Mouse (Mus musculus) cerebellum, adult 9-11 months (tissue): Measurements from ENCODE around the gene Th.

ENCODE experiments used
- DNase-seq: peaks from one replicate; pipeline ENCODE4 v3.0.0; 2022

The Th gene

DNA sequence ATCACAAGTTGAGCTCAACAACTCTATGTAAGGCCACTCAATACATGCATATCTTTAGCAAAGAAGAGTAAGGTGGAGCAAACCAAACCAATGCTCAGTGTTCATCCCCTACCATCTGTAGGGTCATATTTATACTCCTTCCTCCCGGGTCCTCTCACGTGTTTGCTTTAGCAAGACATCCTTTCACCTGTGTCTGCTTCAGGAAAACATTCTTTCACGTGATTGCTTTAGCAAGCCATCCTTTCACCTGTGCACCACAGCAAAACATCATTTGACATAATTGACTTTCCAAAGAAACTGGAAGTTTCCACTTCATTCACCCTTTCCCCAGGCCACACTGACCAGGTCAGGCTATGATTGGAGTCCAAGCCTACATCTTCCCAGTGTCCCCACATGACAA, at the start of gene Th:
Gene Th, minus strand, starts transcription at position 101 of the 400 bp plus-strand sequence.
- DNase-seq, result no peak

- no peak for DNase-seq
Observed at GRCm38 (mm10) chr7:142968809-142969511, 38.0 kb upstream of the Th start, which contains the start of gene Ascl2. Gene Ascl2 (minus strand): TSS chr7:142969264.

DNA sequence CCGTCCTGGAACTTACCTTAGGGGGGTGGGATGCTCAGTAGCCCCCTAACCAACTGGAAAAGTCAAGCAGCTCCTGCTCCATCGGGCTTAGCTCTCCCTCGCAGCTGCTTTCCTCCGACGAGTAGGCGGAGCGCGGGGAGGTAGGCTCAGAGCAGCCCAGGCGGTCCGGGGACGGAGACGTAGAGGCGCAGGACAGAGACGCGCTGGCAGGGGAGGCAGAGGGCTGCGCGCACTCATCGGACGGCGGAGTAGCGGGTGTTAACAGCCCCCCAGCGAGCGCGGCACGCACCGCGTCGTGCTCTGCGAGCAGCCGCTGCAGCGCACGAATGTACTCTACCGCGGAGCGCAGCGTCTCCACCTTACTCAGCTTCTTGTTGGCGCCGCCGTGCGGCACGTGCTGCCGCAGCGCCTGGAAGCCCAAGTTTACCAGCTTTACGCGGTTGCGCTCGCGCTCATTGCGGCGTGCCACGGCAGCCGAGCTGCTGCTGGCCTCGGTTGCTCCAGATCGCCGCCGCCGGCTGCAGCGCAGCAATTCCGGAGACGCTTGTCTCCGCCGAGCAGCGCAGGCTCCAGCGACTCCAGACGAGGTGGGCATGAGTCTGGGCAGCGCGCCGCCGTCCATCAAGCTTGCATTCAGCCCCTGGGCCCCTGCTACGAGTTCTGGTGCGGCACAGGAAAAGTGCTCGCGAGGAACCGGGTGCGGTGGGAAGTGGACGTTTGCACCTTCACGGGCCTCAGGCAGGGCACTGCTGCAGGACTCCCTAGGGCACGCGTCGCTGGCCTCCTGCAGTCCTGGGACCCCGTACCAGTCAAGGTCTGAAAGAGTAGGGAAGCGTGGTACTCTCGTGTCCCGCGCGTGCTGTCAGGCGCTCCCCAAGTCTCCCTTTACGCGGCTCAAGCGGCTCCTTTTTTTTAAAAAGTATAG, 37.2 kb upstream of the Th start:
- no peak for DNase-seq

DNA sequence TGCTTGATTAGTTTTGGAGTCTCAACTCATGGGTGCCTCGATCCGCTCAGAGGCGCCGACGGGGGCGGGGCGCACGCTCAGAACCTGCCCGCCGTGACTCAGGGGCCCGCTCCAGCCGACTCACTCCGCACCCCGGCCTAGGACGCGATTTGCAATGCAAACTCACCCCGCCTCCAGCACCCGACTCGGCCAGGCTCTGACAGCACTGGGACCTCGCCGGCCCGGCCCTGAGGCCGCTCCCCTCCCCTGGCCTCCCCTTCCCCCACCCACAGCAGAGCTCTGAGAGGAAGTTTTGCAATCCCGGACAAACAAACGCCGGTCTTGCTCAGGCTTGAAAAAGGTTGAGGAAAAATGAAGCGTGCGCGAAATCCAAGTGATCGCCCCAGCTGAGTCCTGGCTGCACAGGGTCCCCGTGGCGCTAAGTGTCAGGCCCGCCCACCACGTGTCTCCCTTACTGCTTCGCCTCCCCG, 36.5 kb upstream of the Th start:
- DNase-seq, result no peak

DNA sequence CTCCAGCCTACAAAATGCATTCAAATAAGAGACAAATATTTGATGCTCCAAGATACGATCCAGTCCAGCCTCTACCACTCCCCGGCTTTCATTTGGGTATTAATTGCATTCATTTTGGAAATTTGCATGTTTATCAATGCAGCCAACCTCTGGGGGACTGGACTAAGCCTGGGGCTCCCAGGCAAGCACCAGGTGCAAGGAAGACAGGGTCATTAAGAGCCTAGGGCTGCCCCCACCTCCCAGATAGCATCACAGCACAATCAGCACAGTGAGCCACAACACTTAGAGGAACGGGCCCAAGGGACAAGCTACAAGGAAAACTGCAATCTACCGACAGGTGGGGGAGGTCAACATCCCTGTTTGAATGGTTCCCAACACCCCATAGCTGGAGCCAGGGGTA, 28.8 kb upstream of the Th start:
- DNase-seq, result no peak

- DNase-seq, result no peak
Observed at GRCm38 (mm10) chr7:142958817-142959216, 27.9 kb upstream of the Th start.

DNA sequence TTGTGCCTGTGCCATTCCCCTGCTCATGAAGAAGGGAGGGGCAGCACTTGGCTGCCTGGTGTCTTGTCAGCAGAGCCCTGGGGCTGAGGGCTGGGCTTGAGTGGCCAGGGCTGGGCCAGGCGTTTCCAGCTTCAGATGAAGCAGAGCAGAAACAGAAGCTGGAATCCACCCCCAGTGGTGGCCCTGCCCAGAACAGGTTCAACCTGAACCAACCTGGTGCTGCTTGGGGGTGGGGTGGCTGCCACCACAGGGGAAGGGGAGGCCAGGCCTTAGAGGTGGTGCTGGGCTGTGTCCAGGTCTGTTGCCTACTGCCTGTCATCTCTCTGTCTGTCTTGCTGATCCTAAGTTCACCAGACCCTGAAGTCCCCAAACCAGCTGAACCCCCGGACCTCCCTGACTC, 25.1 kb upstream of the Th start:
- DNase-seq, result no peak

GRCm38 (mm10) chr7:142949568-142949967, 18.6 kb upstream of the Th start:
- DNase-seq, result no peak

DNA sequence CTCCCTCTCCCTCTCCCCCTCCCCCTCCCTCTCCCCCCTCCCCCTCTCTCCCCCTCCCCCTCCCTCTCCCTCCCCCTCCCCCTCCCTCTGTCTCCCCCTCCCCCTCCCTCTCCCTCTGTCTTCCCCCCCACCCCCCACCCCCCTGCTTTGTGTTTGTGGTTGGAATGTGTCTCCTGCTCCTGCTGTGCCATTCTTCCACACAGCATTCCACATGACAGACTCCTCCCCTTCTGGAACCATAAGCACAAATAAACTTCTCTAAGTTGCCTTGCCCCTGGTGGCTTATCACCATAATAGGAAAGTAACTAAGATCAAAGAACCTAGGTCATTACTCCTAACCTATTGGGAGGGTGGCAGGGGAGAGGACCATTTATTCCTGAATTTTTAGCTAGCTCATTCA, 6.7 kb upstream of the Th start:
- DNase-seq, result no peak

DNA sequence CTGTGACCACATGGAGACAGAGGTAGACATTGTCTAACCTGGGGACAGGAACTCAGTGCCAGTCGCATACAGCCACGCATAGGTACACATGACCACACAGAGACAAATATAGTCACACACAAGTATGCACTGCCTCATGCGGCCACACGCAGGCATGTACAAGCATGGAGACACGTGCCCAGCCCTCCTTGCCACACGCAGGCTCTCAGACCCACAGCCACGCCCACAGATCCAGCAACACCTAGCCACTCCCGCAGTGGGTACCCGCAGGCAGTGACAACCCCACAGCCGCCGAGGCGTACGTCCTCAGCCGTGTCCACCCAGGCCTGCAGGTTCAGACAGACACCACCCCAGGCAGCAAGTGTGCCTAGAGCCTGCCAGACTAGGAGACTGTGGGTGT, 4.8 kb upstream of the Th start:
- no peak for DNase-seq

- no peak for DNase-seq
Observed at GRCm38 (mm10) chr7:142932469-142932868, 1.5 kb upstream of the Th start.

GRCm38 (mm10) chr7:142929516-142929915, 1.4 kb downstream of the Th start:
- DNase-seq, result no peak

DNA sequence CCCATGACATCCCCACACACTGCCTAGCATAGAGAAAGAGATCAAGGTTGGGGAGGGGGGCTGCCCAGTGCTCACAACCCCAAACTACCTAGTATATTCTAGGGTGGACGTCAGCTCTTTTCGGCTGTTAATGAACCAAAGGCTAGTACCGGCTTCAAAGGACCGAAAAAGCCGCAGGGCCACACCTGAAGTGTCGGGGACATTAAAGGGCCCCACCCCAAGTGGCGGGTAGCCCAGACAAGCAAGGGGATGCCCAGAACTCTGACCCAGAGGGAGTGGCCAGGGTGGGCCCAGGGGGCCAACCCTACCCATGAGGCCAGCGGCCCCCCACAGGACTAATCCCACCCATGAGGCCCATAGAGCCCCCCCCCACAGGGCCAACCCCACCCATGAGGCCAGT, 3.6 kb downstream of the Th start:
- no peak for DNase-seq

- DNase-seq, result peak; percentile 58
Observed at GRCm38 (mm10) chr7:142918641-142919628, 12.0 kb downstream of the Th start.

GRCm38 (mm10) chr7:142917659-142918058, 13.3 kb downstream of the Th start:
- DNase-seq, result no peak

- peak; percentile 64 for DNase-seq
Observed at GRCm38 (mm10) chr7:142916178-142916577, 14.8 kb downstream of the Th start.

GRCm38 (mm10) chr7:142911682-142912081, 19.2 kb downstream of the Th start:
- no peak for DNase-seq

DNA sequence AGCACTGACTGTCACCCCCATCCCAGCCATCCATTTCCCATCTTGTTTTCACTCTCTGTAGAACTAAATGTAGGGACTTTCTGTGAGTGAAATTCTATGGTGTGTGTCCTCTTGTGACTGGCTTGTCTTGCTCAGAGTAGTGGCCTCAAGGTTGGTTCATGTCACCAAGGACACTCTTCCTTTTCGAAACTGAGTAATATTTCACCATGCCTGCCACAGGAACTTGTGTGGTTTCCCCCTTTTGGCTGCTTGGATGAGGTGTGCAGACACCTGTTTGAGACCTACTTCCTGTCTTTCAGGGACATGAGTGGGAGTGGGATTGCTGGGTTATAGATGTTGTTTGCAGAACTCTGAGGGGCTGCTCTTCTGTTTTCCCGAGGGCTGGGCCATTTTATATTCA, 20.8 kb downstream of the Th start:
- DNase-seq, result no peak

DNA sequence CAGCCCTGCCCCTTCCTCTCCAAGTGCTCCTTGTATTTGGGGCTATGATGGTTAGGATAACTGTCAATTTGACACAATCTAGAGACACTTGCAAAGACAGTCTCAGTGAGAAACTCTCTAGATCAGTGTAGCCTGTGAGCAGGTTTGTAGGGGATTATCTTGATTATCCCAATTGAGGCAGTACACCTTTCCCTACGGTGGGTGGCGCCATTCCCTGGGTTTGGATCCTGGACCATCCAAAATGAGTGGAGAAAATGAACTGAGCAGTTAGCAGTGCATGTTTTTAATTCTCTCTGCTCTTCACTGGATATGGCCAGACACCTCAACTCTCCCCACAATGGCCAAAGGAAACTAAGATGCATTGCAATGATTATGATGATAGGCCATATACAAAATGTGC, 21.3 kb downstream of the Th start:
- no peak for DNase-seq

GRCm38 (mm10) chr7:142905606-142906005, 25.3 kb downstream of the Th start:
- no peak for DNase-seq

GRCm38 (mm10) chr7:142904331-142904730, 26.6 kb downstream of the Th start:
- DNase-seq, result no peak

DNA sequence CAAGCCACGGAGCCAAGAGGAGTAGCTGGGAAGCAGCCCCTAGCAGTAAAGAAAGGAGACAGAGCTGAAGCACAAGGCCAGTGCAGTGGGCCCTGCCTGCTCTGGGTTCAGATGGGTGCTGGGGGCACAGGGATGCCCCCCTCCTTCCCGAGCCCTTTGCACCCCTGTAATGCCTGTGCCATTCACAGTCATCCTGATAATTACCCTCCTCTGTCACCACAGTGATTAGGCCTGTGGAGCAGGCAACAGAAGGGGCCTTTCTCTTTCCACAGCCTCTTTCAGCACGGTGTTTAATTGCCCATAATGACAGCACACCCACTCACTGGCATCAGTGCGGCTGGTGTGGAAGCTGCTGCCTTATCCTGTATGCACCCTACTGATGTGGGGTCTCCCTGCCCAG, 28.0 kb downstream of the Th start:
- DNase-seq, result no peak

DNA sequence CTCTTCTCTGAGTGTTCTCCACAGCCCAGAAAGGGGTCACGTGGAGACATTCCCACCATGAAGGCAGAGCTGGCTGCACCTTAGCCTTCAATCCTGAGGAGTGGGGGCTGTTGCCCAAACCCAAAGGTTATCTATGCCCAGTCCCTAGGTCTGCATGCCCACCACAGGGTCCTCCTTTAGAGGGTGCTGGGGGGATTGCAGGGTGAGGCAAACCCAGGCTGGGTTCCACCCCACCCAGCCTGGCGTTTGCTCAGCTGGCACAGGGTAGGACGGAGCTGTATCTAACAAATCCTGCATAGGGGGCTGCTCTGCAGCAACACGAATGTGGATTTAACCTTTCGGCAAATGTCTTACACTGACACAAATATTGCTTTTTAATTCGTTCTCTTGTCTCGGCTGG, 29.2 kb downstream of the Th start:
- no peak for DNase-seq
